Mouse (Mus musculus): ENCODE measurements around the gene 1700003E16Rik. TPM values are rescaled to one million over a fixed set of nuclear protein-coding genes. Genes with fewer than 3 reads are reported as not detected.
A peak's percentile ranks its signal among the peaks of the same experiment; 100 is the strongest.

Gene 1700003E16Rik
- polyA plus RNA-seq, 1 experiment from 2014 or later: 0.47 TPM

DNA sequence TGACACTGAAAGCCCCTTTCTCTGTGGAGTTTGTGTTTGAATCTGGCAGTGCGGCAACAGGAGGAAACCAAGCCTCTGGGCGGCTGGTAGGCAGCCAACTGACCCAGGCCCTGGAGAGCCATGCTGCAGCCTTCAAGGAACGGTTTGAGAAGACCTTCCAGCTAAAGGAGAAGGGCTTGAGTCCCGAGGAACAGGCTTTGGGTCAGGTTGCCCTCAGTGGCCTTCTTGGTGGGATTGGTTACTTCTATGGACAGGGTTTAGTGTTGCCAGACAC is 39.1 kb upstream of the 1700003E16Rik start:
- H3K4me2 ChIP-seq (ENCODE audit: low read length): no peak overlapping the region
- no peak overlapping the region for H3K27ac ChIP-seq (ENCODE audit: low read depth)
- peaks cover 31% of the 10 kb centered on the region for H3K36me3 ChIP-seq (ENCODE audit: control insufficient read depth, insufficient read depth, low read length)
- ATAC-seq (replicated peaks; ENCODE audit: low FRiP score, low TSS enrichment, low read depth): no peak
- WGBS: 87% methylated on average over 4 of the region's 4 CpGs
- no peak overlapping the region for H3K4me3 ChIP-seq (ENCODE audit: low read depth, low read length)
- H3K27me3 ChIP-seq (replicated peaks; ENCODE audit: control insufficient read depth, insufficient read depth, low read length): no peaks in the 10 kb centered on the region
- no peak overlapping the region for H3K9ac ChIP-seq (ENCODE audit: low read length)
- peaks cover 25% of the 10 kb centered on the region for H3K4me1 ChIP-seq (replicated peaks; ENCODE audit: control insufficient read depth, insufficient read depth, low read length)
- H3K9me3 ChIP-seq (ENCODE audit: control insufficient read depth, low read length): no peaks in the 10 kb centered on the region
- no peak for DNase-seq (ENCODE audit: low spot score)

DNA sequence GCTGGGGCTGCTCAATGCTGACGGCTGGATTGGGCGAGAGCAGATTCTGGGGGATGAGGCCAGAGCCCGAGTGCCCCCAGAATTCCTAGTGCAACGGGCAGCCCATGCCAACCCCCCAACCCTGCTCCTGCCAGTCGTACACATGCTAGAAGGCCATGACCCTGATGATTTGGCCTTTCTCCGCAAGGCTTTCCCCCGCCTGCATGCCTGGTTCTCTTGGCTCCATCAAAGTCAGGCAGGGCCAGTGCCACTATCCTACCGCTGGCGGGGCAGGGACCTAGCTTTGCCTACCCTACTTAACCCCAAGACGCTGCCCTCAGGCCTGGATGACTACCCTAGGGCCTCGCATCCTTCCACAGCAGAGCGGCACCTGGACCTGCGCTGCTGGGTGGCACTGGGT is 38.6 kb upstream of the 1700003E16Rik start:
- no peak overlapping the region for H3K9ac ChIP-seq (ENCODE audit: low read length)
- peaks cover 30% of the 10 kb centered on the region for H3K4me1 ChIP-seq (replicated peaks; ENCODE audit: control insufficient read depth, insufficient read depth, low read length)

DNA sequence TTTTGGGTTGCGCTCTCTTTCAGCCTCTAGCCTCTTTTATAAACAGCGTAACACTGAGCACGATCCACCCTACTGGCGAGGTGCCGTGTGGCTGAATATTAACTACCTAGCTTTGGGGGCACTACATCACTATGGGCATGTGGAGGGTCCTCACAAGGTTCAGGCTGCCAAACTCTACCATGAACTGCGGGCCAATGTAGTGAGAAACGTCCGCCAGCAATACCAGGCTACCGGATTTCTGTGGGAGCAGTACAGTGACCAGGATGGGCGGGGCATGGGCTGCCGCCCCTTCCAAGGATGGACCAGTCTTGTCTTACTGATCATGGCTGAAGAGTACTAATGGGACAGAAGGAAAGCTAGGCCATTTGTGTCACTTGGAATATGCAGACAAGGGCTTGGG is 37.8 kb upstream of the 1700003E16Rik start:
- 78% methylated on average over 11 of the region's 11 CpGs for WGBS
- H3K27ac ChIP-seq (ENCODE audit: low read depth): no peak overlapping the region
- peaks cover 31% of the 10 kb centered on the region for H3K36me3 ChIP-seq (ENCODE audit: control insufficient read depth, insufficient read depth, low read length)
- H3K27me3 ChIP-seq (replicated peaks; ENCODE audit: control insufficient read depth, insufficient read depth, low read length): no peaks in the 10 kb centered on the region
- H3K9ac ChIP-seq (ENCODE audit: low read length): no peak overlapping the region
- H3K4me2 ChIP-seq (ENCODE audit: low read length): no peak overlapping the region
- H3K4me3 ChIP-seq (ENCODE audit: low read depth, low read length): no peak overlapping the region
- no peaks in the 10 kb centered on the region for H3K9me3 ChIP-seq (ENCODE audit: control insufficient read depth, low read length)
- no peak for DNase-seq (ENCODE audit: low spot score)
- peaks cover 35% of the 10 kb centered on the region for H3K4me1 ChIP-seq (replicated peaks; ENCODE audit: control insufficient read depth, insufficient read depth, low read length)
- ATAC-seq (replicated peaks; ENCODE audit: low FRiP score, low TSS enrichment, low read depth): no peak

More for the DNA sequence above, 38.6 kb upstream of the 1700003E16Rik start:
- 89% methylated on average over 13 of the region's 13 CpGs for WGBS
- DNase-seq (ENCODE audit: low spot score): no peak
- ATAC-seq (replicated peaks; ENCODE audit: low FRiP score, low TSS enrichment, low read depth): no peak
- Histone ChIP-seq H3K9me3 (ENCODE audit: control insufficient read depth, low read length) (no peaks in the 10 kb centered on the region), H3K36me3 (ENCODE audit: control insufficient read depth, insufficient read depth, low read length) (peaks cover 31% of the 10 kb centered on the region), H3K27me3 (replicated peaks; ENCODE audit: control insufficient read depth, insufficient read depth, low read length) (no peaks in the 10 kb centered on the region), H3K4me3 (ENCODE audit: low read depth, low read length) (no peak overlapping the region), H3K27ac (ENCODE audit: low read depth) (no peak overlapping the region), H3K4me2 (ENCODE audit: low read length) (no peak overlapping the region)

DNA sequence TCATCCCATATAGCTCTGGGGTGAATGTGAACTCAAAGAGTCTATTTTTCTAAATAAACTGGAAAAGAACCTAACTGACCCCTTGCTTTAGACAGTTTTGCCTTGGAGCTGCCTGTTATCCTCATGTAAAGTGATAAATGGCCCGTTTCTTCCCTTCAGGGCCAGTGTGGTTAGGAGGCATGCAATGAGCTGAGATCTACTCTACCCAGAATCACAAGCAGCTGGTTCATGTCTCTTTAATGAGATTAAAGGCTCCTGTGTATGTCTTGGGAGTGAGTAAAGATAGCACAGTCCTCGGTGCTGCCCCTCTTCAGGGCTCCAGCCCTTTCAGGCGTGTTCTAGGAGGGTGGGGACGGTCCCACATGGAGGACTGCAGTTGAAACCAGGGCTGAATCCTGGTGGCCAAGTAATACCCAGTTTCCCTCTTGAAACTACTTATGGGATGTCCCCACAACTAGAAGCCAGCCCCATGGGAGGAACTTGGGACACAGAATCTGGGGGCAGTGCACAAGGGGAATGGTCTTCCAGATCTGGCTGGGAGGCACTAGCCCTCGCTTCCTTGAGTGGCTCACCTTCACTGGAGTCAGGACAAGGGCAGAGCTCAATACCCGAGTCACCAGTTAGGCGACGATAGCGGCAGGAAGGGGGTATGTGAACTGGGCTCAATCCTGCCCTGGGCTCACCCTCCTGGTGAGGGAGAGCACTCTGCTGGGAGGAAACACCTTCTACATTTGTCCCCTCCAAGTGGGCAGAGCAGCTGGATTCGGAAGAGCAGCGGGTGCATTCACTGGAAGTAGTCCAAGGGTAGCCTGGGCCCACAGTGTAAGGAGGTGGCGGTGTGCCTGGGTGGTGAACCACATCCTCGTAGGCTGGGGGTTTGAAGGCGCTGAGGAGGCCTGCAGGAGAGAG is 37.1 kb upstream of the 1700003E16Rik start:
- H3K36me3 ChIP-seq (ENCODE audit: control insufficient read depth, insufficient read depth, low read length): peaks cover 31% of the 10 kb centered on the region
- DNase-seq (ENCODE audit: low spot score) (no peak), ATAC-seq (replicated peaks; ENCODE audit: low FRiP score, low TSS enrichment, low read depth) (no peak)
- no peak overlapping the region for H3K27ac ChIP-seq (ENCODE audit: low read depth)
- no peak overlapping the region for H3K4me3 ChIP-seq (ENCODE audit: low read depth, low read length)
- no peaks in the 10 kb centered on the region for H3K9me3 ChIP-seq (ENCODE audit: control insufficient read depth, low read length)
- peaks cover 39% of the 10 kb centered on the region for H3K4me1 ChIP-seq (replicated peaks; ENCODE audit: control insufficient read depth, insufficient read depth, low read length)
- no peak overlapping the region for H3K4me2 ChIP-seq (ENCODE audit: low read length)
- H3K27me3 ChIP-seq (replicated peaks; ENCODE audit: control insufficient read depth, insufficient read depth, low read length): no peaks in the 10 kb centered on the region
- H3K9ac ChIP-seq (ENCODE audit: low read length): no peak overlapping the region
- 82% methylated on average over 14 of the region's 14 CpGs for WGBS

DNA sequence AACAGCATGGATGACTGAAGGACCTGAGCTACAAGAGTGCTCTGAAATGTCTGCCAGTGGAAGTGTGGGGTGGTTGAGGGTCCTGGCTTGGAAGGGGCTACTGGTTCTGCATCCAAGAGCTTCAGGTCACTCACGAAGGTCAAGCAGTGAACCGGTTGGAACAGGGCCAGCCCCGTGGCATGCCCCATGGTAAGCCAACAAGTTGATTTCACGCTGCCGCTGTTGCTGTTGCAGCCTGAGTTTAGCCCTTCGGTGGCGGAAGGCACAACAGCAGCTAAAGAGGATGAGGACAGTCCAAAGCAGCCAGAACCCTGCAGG is 36.5 kb upstream of the 1700003E16Rik start:
- peak overlapping the region; percentile 82; the same call in 1 of the 2 replicates for H3K4me3 ChIP-seq (ENCODE audit: low read depth, low read length)
- no peaks in the 10 kb centered on the region for H3K27me3 ChIP-seq (replicated peaks; ENCODE audit: control insufficient read depth, insufficient read depth, low read length)
- H3K36me3 ChIP-seq (ENCODE audit: control insufficient read depth, insufficient read depth, low read length): peaks cover 31% of the 10 kb centered on the region
- no peak overlapping the region; the same call in 1 of the 2 replicates for H3K4me2 ChIP-seq (ENCODE audit: low read length)
- DNase-seq (ENCODE audit: low spot score): no peak
- WGBS: 81% methylated on average over 7 of the region's 7 CpGs
- no peak overlapping the region for H3K9ac ChIP-seq (ENCODE audit: low read length)
- peaks cover 40% of the 10 kb centered on the region for H3K4me1 ChIP-seq (replicated peaks; ENCODE audit: control insufficient read depth, insufficient read depth, low read length)
- ATAC-seq (replicated peaks; ENCODE audit: low FRiP score, low TSS enrichment, low read depth): no peak
- H3K27ac ChIP-seq (ENCODE audit: low read depth): peak overlapping the region; percentile 38; the same call in 1 of the 2 replicates
- H3K9me3 ChIP-seq (ENCODE audit: control insufficient read depth, low read length): no peaks in the 10 kb centered on the region

DNA sequence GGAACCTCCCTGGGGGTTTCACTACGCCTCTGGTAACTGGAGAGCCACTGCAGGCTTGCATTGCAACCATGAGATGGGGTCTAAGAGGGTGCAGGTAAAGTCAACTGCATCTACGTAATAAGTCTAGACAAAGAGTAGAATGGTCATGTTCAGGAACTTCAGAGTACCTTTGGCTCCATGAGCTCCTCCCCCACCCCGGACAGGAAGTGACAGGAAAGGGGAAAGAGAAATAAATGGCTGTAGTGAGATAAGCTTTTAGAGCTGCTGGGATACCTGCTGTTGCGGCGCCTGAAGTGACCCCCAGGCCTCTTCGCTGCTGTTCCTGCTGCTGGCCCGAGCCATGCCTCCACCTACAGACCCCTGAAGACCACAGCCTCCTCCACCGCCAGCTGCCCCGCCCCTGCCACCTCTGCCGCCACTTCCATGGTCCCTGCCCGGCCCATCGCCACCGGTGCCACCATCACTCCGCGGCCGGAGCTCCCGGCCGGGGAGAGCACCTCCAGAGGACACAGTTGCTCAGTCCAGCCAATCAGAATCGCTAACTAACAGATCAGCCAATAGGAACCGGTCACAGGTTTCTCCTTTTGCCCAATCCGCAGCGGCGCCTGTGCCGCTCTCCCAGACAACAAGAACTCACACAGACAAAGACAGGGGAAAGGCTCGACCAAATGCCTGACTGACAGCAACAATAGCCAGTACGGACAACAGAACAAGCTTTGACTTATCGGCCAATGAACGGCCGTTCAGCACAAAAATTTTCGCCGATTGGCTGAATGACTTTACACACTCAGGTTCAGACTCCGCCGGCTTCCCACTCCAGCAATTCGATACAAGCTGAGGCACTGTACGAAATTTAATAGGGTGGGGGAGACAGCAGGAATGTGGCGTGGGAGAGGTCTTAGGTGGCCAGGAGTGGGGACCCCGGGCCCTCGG is 35.0 kb upstream of the 1700003E16Rik start, which contains the start of gene Wbp1:
Wbp1 (minus strand) TSS at position 630 of the 933 bp plus-strand sequence.
- H3K9ac ChIP-seq (ENCODE audit: low read length): peak within 1 kb of the TSS; percentile 88
- H3K27me3 ChIP-seq (replicated peaks; ENCODE audit: control insufficient read depth, insufficient read depth, low read length): no peaks in the 10 kb centered on the region
- under 1% methylated on average over 38 of the region's 38 CpGs for WGBS
- no peaks in the 10 kb centered on the region for H3K9me3 ChIP-seq (ENCODE audit: control insufficient read depth, low read length)
- H3K36me3 ChIP-seq (ENCODE audit: control insufficient read depth, insufficient read depth, low read length): peaks cover 31% of the 10 kb centered on the region
- H3K4me2 ChIP-seq (ENCODE audit: low read length): peak within 1 kb of the TSS; percentile 96
- peak within 1 kb of the TSS; percentile 94 for H3K27ac ChIP-seq (ENCODE audit: low read depth)
- peak; percentile 93 for ATAC-seq (replicated peaks; ENCODE audit: low FRiP score, low TSS enrichment, low read depth)
- peaks cover 35% of the 10 kb centered on the region; the same call in 1 of the 2 replicates for H3K4me1 ChIP-seq (replicated peaks; ENCODE audit: control insufficient read depth, insufficient read depth, low read length)
- peak within 1 kb of the TSS; percentile 82 for H3K4me3 ChIP-seq (ENCODE audit: low read depth, low read length)
- peak; percentile 94 for DNase-seq (ENCODE audit: low spot score)

DNA sequence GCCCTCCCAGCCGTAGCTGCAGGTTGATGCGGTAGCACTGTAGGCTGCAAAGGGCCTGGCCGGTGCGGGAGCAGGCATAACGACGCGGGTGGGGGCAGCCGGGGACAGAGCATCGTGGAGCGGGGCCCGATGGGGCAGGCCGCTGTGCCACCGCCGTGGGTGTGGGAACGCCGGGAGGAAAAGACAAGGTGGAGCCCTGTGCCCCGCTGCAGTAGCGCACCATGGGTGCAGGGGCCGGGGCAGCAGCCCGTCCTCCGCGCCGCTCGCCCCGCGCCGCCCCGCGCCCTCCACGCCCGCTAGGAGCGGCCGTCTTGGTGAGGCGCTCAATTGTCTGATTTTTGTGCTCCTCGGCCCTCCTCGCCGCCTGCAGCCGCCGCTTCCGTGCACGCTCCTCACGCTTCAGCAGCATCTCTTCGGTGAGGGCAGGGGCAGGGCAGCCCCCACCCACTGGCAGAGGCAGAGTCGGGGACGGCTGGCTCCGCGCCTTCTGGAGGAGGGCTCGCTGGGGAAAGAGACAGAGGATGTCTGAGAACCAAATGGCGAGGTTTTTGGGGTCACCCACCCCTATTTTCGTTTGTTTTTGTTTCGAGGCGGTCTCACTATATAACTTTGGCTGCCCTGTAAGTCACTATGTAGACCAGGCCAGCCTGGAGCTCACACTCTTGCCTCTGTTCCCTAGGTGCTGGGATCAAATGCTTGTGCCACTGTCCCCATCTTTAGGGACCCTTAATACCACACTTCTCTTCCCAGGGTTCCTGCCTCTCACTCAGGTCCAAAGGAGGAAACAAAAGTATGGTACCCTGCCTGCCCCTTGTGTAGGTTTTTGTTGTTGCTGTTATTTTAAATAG is 34.1 kb upstream of the 1700003E16Rik start:
- 2% methylated on average over 44 of the region's 52 CpGs for WGBS
- Histone ChIP-seq H3K27me3 (replicated peaks; ENCODE audit: control insufficient read depth, insufficient read depth, low read length) (no peaks in the 10 kb centered on the region), H3K4me2 (ENCODE audit: low read length) (peak overlapping the region; percentile 96), H3K36me3 (ENCODE audit: control insufficient read depth, insufficient read depth, low read length) (peaks cover 25% of the 10 kb centered on the region), H3K4me1 (replicated peaks; ENCODE audit: control insufficient read depth, insufficient read depth, low read length) (peaks cover 29% of the 10 kb centered on the region; the same call in 1 of the 2 replicates), H3K9ac (ENCODE audit: low read length) (peak overlapping the region; percentile 75), H3K9me3 (ENCODE audit: control insufficient read depth, low read length) (no peaks in the 10 kb centered on the region), H3K27ac (ENCODE audit: low read depth) (peak overlapping the region; percentile 94), H3K4me3 (ENCODE audit: low read depth, low read length) (peak overlapping the region; percentile 82)
- peak; percentile 0; the same call in 1 of the 2 replicates for ATAC-seq (replicated peaks; ENCODE audit: low FRiP score, low TSS enrichment, low read depth)
- DNase-seq (ENCODE audit: low spot score): no peak

DNA sequence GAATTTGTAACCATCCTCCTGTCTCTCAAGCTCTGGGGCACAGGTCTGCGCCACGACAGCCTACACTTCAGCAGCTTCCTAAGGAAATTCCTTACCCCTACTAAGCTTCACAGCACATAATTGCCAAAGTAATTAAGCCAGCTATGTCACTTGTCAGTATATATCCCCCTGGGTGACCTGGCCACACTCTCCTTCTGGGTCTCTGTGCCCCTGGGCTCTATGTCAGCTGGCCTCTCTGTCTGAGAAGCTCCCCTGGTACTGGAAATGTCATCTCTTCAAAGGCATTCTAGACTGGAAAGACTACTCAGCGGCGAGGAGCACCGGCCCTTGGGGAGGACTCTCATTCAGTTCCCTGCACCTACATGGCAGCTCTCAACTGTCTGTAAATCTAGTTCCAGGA is 33.2 kb upstream of the 1700003E16Rik start:
- ATAC-seq (replicated peaks; ENCODE audit: low FRiP score, low TSS enrichment, low read depth): no peak
- Histone ChIP-seq H3K4me3 (ENCODE audit: low read depth, low read length) (no peak overlapping the region), H3K4me2 (ENCODE audit: low read length) (peak overlapping the region; percentile 96)

More for the DNA sequence above, 33.2 kb upstream of the 1700003E16Rik start:
- H3K36me3 ChIP-seq (ENCODE audit: control insufficient read depth, insufficient read depth, low read length): peaks cover 17% of the 10 kb centered on the region
- peaks cover 29% of the 10 kb centered on the region; the same call in 1 of the 2 replicates for H3K4me1 ChIP-seq (replicated peaks; ENCODE audit: control insufficient read depth, insufficient read depth, low read length)
- no peaks in the 10 kb centered on the region for H3K9me3 ChIP-seq (ENCODE audit: control insufficient read depth, low read length)
- WGBS: 87% methylated on average over 5 of the region's 5 CpGs
- H3K9ac ChIP-seq (ENCODE audit: low read length): peak overlapping the region; percentile 75; the same call in 1 of the 2 replicates
- H3K27me3 ChIP-seq (replicated peaks; ENCODE audit: control insufficient read depth, insufficient read depth, low read length): no peaks in the 10 kb centered on the region
- H3K27ac ChIP-seq (ENCODE audit: low read depth): no peak overlapping the region
- no peak for DNase-seq (ENCODE audit: low spot score)

All from intestine, embryonic 14.5 days (tissue).